Mouse (Mus musculus): ENCODE measurements around the gene Mylk. TPM values are rescaled to one million over a fixed set of nuclear protein-coding genes. Genes with fewer than 3 reads are reported as not detected.

Mylk gene
- polyA plus RNA-seq, 1 experiment from 2014 or later: 98.0 TPM

GRCm38 (mm10) chr16:35033809-35034577, 289.0 kb downstream of the Mylk start:
- in situ Hi-C loops (cut with MboI; ENCODE audit: low pct_unique_long_range_greater_than_20kb): no loop called here
- DNase-seq (ENCODE audit: low read depth, low spot score) (no peak), ATAC-seq (no peak)
- no peaks in the 10 kb centered on the region for H3K27me3 ChIP-seq
- CTCF ChIA-PET: no interaction called here
- no peak for TF ChIP-seq CTCF (IDR thresholded peaks at IDR 0.05)
- POLR2A ChIA-PET: no interaction called here

GRCm38 (mm10) chr16:35034971-35035370, 290.0 kb downstream of the Mylk start:
- no peak for TF ChIP-seq CTCF (IDR thresholded peaks at IDR 0.05)
- ATAC-seq (no peak), DNase-seq (ENCODE audit: low read depth, low spot score) (no peak)
- in situ Hi-C loops (cut with MboI; ENCODE audit: low pct_unique_long_range_greater_than_20kb): no loop called here
- ChIA-PET POLR2A (no interaction called here), CTCF (no interaction called here)
- H3K27me3 ChIP-seq: no peaks in the 10 kb centered on the region

GRCm38 (mm10) chr16:35036754-35037153, 291.7 kb downstream of the Mylk start:
- ATAC-seq: no peak
- in situ Hi-C loops (cut with MboI; ENCODE audit: low pct_unique_long_range_greater_than_20kb): no loop called here
- no peaks in the 10 kb centered on the region for H3K27me3 ChIP-seq
- CTCF ChIA-PET: no interaction called here
- POLR2A ChIA-PET: no interaction called here
- no peak for DNase-seq (ENCODE audit: low read depth, low spot score)
- no peak for TF ChIP-seq CTCF (IDR thresholded peaks at IDR 0.05)

- TF ChIP-seq CTCF (IDR thresholded peaks at IDR 0.05): no peak
- DNase-seq (ENCODE audit: low read depth, low spot score) (no peak), ATAC-seq (no peak)
- CTCF ChIA-PET: interaction anchor here (1.7 kb wide), 1 partner anchor 8 kb away, joined by 4 read pairs; no protein-coding TSS in a partner anchor
- H3K27me3 ChIP-seq: no peaks in the 10 kb centered on the region
- in situ Hi-C loops (cut with MboI; ENCODE audit: low pct_unique_long_range_greater_than_20kb): no loop called here
- POLR2A ChIA-PET: no interaction called here
Measured at GRCm38 (mm10) chr16:35038343-35039057, 293.5 kb downstream of the Mylk start.

- no peak for TF ChIP-seq CTCF (IDR thresholded peaks at IDR 0.05)
- DNase-seq (ENCODE audit: low read depth, low spot score) (no peak), ATAC-seq (no peak)
- in situ Hi-C loops (cut with MboI; ENCODE audit: low pct_unique_long_range_greater_than_20kb): no loop called here
- POLR2A ChIA-PET: interaction anchor here (1.1 kb wide), 1 partner anchor 10 kb away, joined by 3 read pairs; no protein-coding TSS in a partner anchor
- H3K27me3 ChIP-seq: no peaks in the 10 kb centered on the region
- CTCF ChIA-PET: interaction anchor here (0.9 to 1.7 kb wide), 2 partner anchors 10 to 16 kb away, joined by 4 read pairs; no protein-coding TSS in a partner anchor
Measured at GRCm38 (mm10) chr16:35040154-35040553, 295.1 kb downstream of the Mylk start.

GRCm38 (mm10) chr16:35041001-35041400, 296.0 kb downstream of the Mylk start:
- no peak for ATAC-seq
- CTCF ChIA-PET: interaction anchor here (0.9 kb wide), 1 partner anchor 10 kb away, joined by 3 read pairs; no protein-coding TSS in a partner anchor
- DNase-seq (ENCODE audit: low read depth, low spot score): no peak
- POLR2A ChIA-PET: interaction anchor here (1.1 kb wide), 1 partner anchor 9 kb away, joined by 3 read pairs; no protein-coding TSS in a partner anchor
- TF ChIP-seq CTCF (IDR thresholded peaks at IDR 0.05): no peak
- no peaks in the 10 kb centered on the region for H3K27me3 ChIP-seq
- in situ Hi-C loops (cut with MboI; ENCODE audit: low pct_unique_long_range_greater_than_20kb): no loop called here

GRCm38 (mm10) chr16:35046081-35046775, 301.2 kb downstream of the Mylk start:
- no peak for DNase-seq (ENCODE audit: low read depth, low spot score)
- ChIA-PET CTCF (no interaction called here), POLR2A (no interaction called here)
- no peak for ATAC-seq
- H3K27me3 ChIP-seq: no peaks in the 10 kb centered on the region
- in situ Hi-C loops (cut with MboI; ENCODE audit: low pct_unique_long_range_greater_than_20kb): no loop called here
- TF ChIP-seq CTCF (IDR thresholded peaks at IDR 0.05): no peak

- ChIA-PET POLR2A (no interaction called here), CTCF (interaction anchor here (1.7 kb wide), 1 partner anchor 9 kb away, joined by 6 read pairs; no protein-coding TSS in a partner anchor)
- no peaks in the 10 kb centered on the region for H3K27me3 ChIP-seq
- DNase-seq (ENCODE audit: low read depth, low spot score) (no peak), ATAC-seq (no peak)
- in situ Hi-C loops (cut with MboI; ENCODE audit: low pct_unique_long_range_greater_than_20kb): no loop called here
- TF ChIP-seq CTCF (IDR thresholded peaks at IDR 0.05): no peak
Measured at GRCm38 (mm10) chr16:35047272-35047969, 302.4 kb downstream of the Mylk start.

- ATAC-seq: no peak
- H3K27me3 ChIP-seq: no peaks in the 10 kb centered on the region
- no peak for DNase-seq (ENCODE audit: low read depth, low spot score)
- in situ Hi-C loops (cut with MboI; ENCODE audit: low pct_unique_long_range_greater_than_20kb): no loop called here
- ChIA-PET POLR2A (interaction anchor here (0.8 to 1.0 kb wide), 2 partner anchors 11 to 20 kb away, joined by 3 read pairs; no protein-coding TSS in a partner anchor), CTCF (interaction anchor here (1.0 to 1.4 kb wide), 3 partner anchors 10 to 1713 kb away, joined by 3 read pairs; no protein-coding TSS in a partner anchor)
- TF ChIP-seq CTCF (IDR thresholded peaks at IDR 0.05): no peak
Measured at GRCm38 (mm10) chr16:35051066-35051465, 306.1 kb downstream of the Mylk start.

Other genes starting within 250 kb of the Mylk start
- 25.1 TPM for gene Kalrn, start 171.7 kb upstream of the Mylk start, polyA plus RNA-seq (2021)
- not detected for gene Ropn1, start 95.3 kb upstream of the Mylk start, polyA plus RNA-seq (2021)
- 5.6 TPM for gene Ccdc14, start 54.6 kb upstream of the Mylk start, polyA plus RNA-seq (2021)